Mouse (Mus musculus): ENCODE measurements around the gene Phlda3.

GRCm38 (mm10) chr1:135800192-135800950, 34.5 kb downstream of the Phlda3 start:
- TF ChIP-seq CTCF (IDR thresholded peaks at IDR 0.05; ENCODE audit: borderline replicate concordance, insufficient read depth, low read length) (no peak), POLR2A (IDR thresholded peaks at IDR 0.05; ENCODE audit: low read depth, low read length) (no peak)
